Comparison of ENCODE assay signal across 21 mouse cellular contexts in the genomic region with DNA sequence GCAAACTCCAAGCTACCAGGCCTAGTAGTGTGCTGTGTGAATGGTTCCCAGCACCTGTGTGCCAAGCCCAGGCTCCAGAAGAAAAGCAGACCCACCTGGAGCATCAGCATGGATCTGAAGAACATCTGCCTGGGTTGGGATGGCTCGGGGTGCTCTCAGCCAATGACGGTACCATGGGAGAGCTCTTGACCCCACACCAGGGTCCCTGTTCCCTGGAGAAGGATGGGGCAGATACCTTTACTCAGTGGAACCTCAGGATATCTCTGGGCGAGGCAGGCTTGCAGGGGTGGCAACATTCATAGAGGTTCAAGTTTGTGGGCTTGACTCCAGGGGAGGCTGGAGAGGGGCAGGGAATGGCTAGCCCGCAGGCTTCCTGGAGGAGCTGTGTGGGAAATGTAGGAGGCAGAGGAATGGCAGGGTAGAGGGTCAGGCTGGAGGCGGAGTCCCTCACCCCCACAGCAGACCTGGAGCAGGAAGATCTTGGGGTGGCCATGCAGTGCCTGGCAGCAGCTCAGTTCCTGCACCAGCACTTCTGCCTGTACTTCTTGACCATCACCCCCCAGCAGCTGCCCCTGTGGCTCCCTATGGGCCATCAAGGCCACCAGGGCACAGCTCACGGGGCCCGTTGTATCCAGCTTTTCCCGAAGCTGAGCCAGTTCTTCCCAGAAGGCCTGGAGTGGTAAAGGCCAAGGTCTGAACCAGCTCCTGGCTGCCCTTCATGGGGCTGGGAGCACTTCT. TPM values are rescaled to one million over a fixed set of nuclear protein-coding genes. Genes with fewer than 3 reads are reported as not detected.
"Had no signal": no experiment of that assay in that cellular context is flagged by ENCODE, and none has a peak within 500 bp of the region (broad histone marks: within the 10 kb centered on the region; RNA-seq: fewer than 3 reads in every experiment).

No protein-coding gene starts in this region.

- DNase-seq: kidney, adult 11 months; kidney, adult 9 months; kidney, postnatal 36 days; left cerebral cortex, postnatal 4 days; lung, adult 18-20 months; retina, postnatal 1 day; right cerebral cortex, postnatal 4 days; spleen, adult 18-20 months; thymus, adult 18-20 months; thymus, postnatal 14 days had no signal

- H3K4me2 ChIP-seq: limb, embryonic 13.5 days; midbrain, embryonic 15.5 days; neural tube, embryonic 12.5 days had no signal

- H3K4me3 ChIP-seq: limb, embryonic 13.5 days; midbrain, embryonic 15.5 days; neural tube, embryonic 12.5 days had no signal

- H3K9ac ChIP-seq: limb, embryonic 13.5 days; midbrain, embryonic 15.5 days; neural tube, embryonic 12.5 days had no signal

- H3K27ac ChIP-seq: kidney, postnatal 0 days; limb, embryonic 13.5 days; midbrain, embryonic 15.5 days; neural tube, embryonic 12.5 days had no signal

- H3K9me3 ChIP-seq: limb, embryonic 13.5 days; midbrain, embryonic 15.5 days; neural tube, embryonic 12.5 days had no signal

- ATAC-seq: midbrain, embryonic 15.5 days had no signal

- H3K27me3 ChIP-seq: limb, embryonic 13.5 days; midbrain, embryonic 15.5 days; neural tube, embryonic 12.5 days had no signal

RNA-seq across cellular contexts. Expression of gene Zfp13, which starts 46.2 kb away (rescaled TPM):
- total RNA-seq: monocyte, adult 5-6 weeks; neutrophil, adult 5-6 weeks had no signal

RNA-seq across cellular contexts. Expression of gene Zscan10, which starts 47.6 kb away (rescaled TPM):
- total RNA-seq: layer of hippocampus, adult 18-20 months; left cerebral cortex, adult 18-20 months; left cerebral cortex, postnatal 10 days; left cerebral cortex, postnatal 4 days; megakaryocyte progenitor cell, adult 5-6 weeks; monocyte, adult 5-6 weeks; neutrophil, adult 5-6 weeks had no signal
- polyA plus RNA-seq: kidney, postnatal 0 days; midbrain, embryonic 15.5 days; stomach, embryonic 14.5 days had no signal
